Mouse (Mus musculus): ENCODE results near the gene Pip4k2a. TPM values are rescaled to one million over a fixed set of nuclear protein-coding genes. Genes with fewer than 3 reads are reported as not detected.

The Pip4k2a gene
- polyA plus RNA-seq, 1 experiment from 2014 or later = 9.9 TPM

- no peaks in the 10 kb centered on the region for H3K36me3 ChIP-seq
- no peak overlapping the region for H3K27ac ChIP-seq (replicated peaks)
- no peak overlapping the region for H3K4me2 ChIP-seq
- 66% methylated on average over 7 of the region's 7 CpGs for WGBS
- H3K9me3 ChIP-seq (replicated peaks) = no peaks in the 10 kb centered on the region
- H3K9ac ChIP-seq (replicated peaks) = no peak overlapping the region
- 0 out of 2 replicates have a peak, but pooled peaks cover 5% of the 10 kb centered on the region for H3K4me1 ChIP-seq
- no peak for ATAC-seq (ENCODE audit: low FRiP score)
- no peaks in the 10 kb centered on the region for H3K27me3 ChIP-seq (replicated peaks)
- no peak overlapping the region for H3K4me3 ChIP-seq (replicated peaks)
Measured at GRCm38 (mm10) chr2:18952102-18952673, 45.7 kb downstream of the Pip4k2a start.

GRCm38 (mm10) chr2:18950758-18951157 is 47.2 kb downstream of the Pip4k2a start:
- WGBS = 64% methylated on average over 2 of the region's 2 CpGs
- no peak overlapping the region for H3K4me3 ChIP-seq (replicated peaks)
- no peak overlapping the region for H3K9ac ChIP-seq (replicated peaks)

GRCm38 (mm10) chr2:18948741-18949140 is 49.2 kb downstream of the Pip4k2a start:
- WGBS = 92% methylated on average over 7 of the region's 7 CpGs
- Histone ChIP-seq H3K4me2 (no peak overlapping the region), H3K9ac (replicated peaks) (no peak overlapping the region), H3K9me3 (replicated peaks) (no peaks in the 10 kb centered on the region), H3K4me1 (0 out of 2 replicates have a peak, but pooled peaks cover 1% of the 10 kb centered on the region), H3K27me3 (replicated peaks) (no peaks in the 10 kb centered on the region), H3K36me3 (no peaks in the 10 kb centered on the region), H3K4me3 (replicated peaks) (no peak overlapping the region), H3K27ac (replicated peaks) (no peak overlapping the region)
- ATAC-seq (ENCODE audit: low FRiP score) = no peak

More at GRCm38 (mm10) chr2:18950758-18951157, 47.2 kb downstream of the Pip4k2a start:
- Histone ChIP-seq H3K4me2 (no peak overlapping the region), H3K4me1 (0 out of 2 replicates have a peak, but pooled peaks cover 5% of the 10 kb centered on the region), H3K27ac (replicated peaks) (no peak overlapping the region), H3K36me3 (no peaks in the 10 kb centered on the region), H3K27me3 (replicated peaks) (no peaks in the 10 kb centered on the region), H3K9me3 (replicated peaks) (no peaks in the 10 kb centered on the region)
- no peak for ATAC-seq (ENCODE audit: low FRiP score)

GRCm38 (mm10) chr2:18947669-18948459 is 50.1 kb downstream of the Pip4k2a start:
- Histone ChIP-seq H3K9me3 (replicated peaks) (no peaks in the 10 kb centered on the region), H3K27me3 (replicated peaks) (no peaks in the 10 kb centered on the region), H3K4me1 (peaks cover 4% of the 10 kb centered on the region; the same call in 1 of the 2 replicates), H3K27ac (replicated peaks) (no peak overlapping the region), H3K9ac (replicated peaks) (no peak overlapping the region), H3K36me3 (no peaks in the 10 kb centered on the region), H3K4me2 (no peak overlapping the region), H3K4me3 (replicated peaks) (no peak overlapping the region)
- ATAC-seq (ENCODE audit: low FRiP score) = peak; percentile 56; the same call in 1 of the 2 replicates
- 53% methylated on average over 7 of the region's 7 CpGs for whole genome bisulfite sequencing

GRCm38 (mm10) chr2:18945438-18945837 is 52.5 kb downstream of the Pip4k2a start:
- Histone ChIP-seq H3K9me3 (replicated peaks) (no peaks in the 10 kb centered on the region), H3K4me3 (replicated peaks) (no peak overlapping the region), H3K9ac (replicated peaks) (no peak overlapping the region), H3K4me2 (no peak overlapping the region), H3K27ac (replicated peaks) (no peak overlapping the region), H3K4me1 (peaks cover 4% of the 10 kb centered on the region; the same call in 1 of the 2 replicates), H3K36me3 (no peaks in the 10 kb centered on the region), H3K27me3 (replicated peaks) (no peaks in the 10 kb centered on the region)
- no peak for ATAC-seq (ENCODE audit: low FRiP score)
- 73% methylated on average over 1 of the region's 1 CpGs for WGBS

GRCm38 (mm10) chr2:18943930-18944329 is 54.0 kb downstream of the Pip4k2a start:
- Histone ChIP-seq H3K9me3 (replicated peaks) (no peaks in the 10 kb centered on the region), H3K4me3 (replicated peaks) (no peak overlapping the region), H3K9ac (replicated peaks) (no peak overlapping the region), H3K27ac (replicated peaks) (no peak overlapping the region), H3K4me1 (peaks cover 14% of the 10 kb centered on the region; the same call in 1 of the 2 replicates), H3K27me3 (replicated peaks) (no peaks in the 10 kb centered on the region), H3K36me3 (no peaks in the 10 kb centered on the region), H3K4me2 (no peak overlapping the region)
- 86% methylated on average over 2 of the region's 2 CpGs for WGBS
- ATAC-seq (ENCODE audit: low FRiP score) = no peak

- H3K36me3 ChIP-seq = no peaks in the 10 kb centered on the region
- no peak overlapping the region for H3K27ac ChIP-seq (replicated peaks)
- peaks cover 14% of the 10 kb centered on the region; the same call in 1 of the 2 replicates for H3K4me1 ChIP-seq
- H3K9ac ChIP-seq (replicated peaks) = no peak overlapping the region
- no peaks in the 10 kb centered on the region for H3K9me3 ChIP-seq (replicated peaks)
- no peak for ATAC-seq (ENCODE audit: low FRiP score)
- H3K27me3 ChIP-seq (replicated peaks) = no peaks in the 10 kb centered on the region
- H3K4me3 ChIP-seq (replicated peaks) = no peak overlapping the region
- 79% methylated on average over 4 of the region's 4 CpGs for WGBS
- no peak overlapping the region for H3K4me2 ChIP-seq
Measured at GRCm38 (mm10) chr2:18943366-18943765, 54.6 kb downstream of the Pip4k2a start.

- WGBS = 79% methylated on average over 12 of the region's 12 CpGs
- no peak overlapping the region for H3K4me3 ChIP-seq (replicated peaks)
- no peaks in the 10 kb centered on the region for H3K36me3 ChIP-seq
- H3K9ac ChIP-seq (replicated peaks) = no peak overlapping the region
- H3K4me2 ChIP-seq = no peak overlapping the region
- ATAC-seq (ENCODE audit: low FRiP score) = no peak
- no peaks in the 10 kb centered on the region for H3K9me3 ChIP-seq (replicated peaks)
- peaks cover 14% of the 10 kb centered on the region; the same call in 1 of the 2 replicates for H3K4me1 ChIP-seq
- H3K27me3 ChIP-seq (replicated peaks) = no peaks in the 10 kb centered on the region
- no peak overlapping the region for H3K27ac ChIP-seq (replicated peaks)
Measured at GRCm38 (mm10) chr2:18940693-18941270, 57.1 kb downstream of the Pip4k2a start.

GRCm38 (mm10) chr2:18938923-18939329 is 59.0 kb downstream of the Pip4k2a start:
- no peaks in the 10 kb centered on the region for H3K27me3 ChIP-seq (replicated peaks)
- no peak overlapping the region for H3K4me3 ChIP-seq (replicated peaks)
- 25% methylated on average over 8 of the region's 8 CpGs for WGBS

GRCm38 (mm10) chr2:18938232-18938631 is 59.7 kb downstream of the Pip4k2a start:
- no peak overlapping the region for H3K4me2 ChIP-seq
- H3K9ac ChIP-seq (replicated peaks) = no peak overlapping the region
- no peak overlapping the region for H3K27ac ChIP-seq (replicated peaks)
- no peak for ATAC-seq (ENCODE audit: low FRiP score)
- H3K4me3 ChIP-seq (replicated peaks) = no peak overlapping the region
- H3K9me3 ChIP-seq (replicated peaks) = no peaks in the 10 kb centered on the region
- H3K4me1 ChIP-seq = peaks cover 19% of the 10 kb centered on the region; the same call in 1 of the 2 replicates
- WGBS = 36% methylated on average over 1 of the region's 1 CpGs
- no peaks in the 10 kb centered on the region for H3K36me3 ChIP-seq
- no peaks in the 10 kb centered on the region for H3K27me3 ChIP-seq (replicated peaks)

More at GRCm38 (mm10) chr2:18938923-18939329, 59.0 kb downstream of the Pip4k2a start:
- no peak overlapping the region for H3K4me2 ChIP-seq
- H3K4me1 ChIP-seq = peaks cover 16% of the 10 kb centered on the region; the same call in 1 of the 2 replicates
- H3K9ac ChIP-seq (replicated peaks) = no peak overlapping the region
- no peaks in the 10 kb centered on the region for H3K36me3 ChIP-seq
- no peaks in the 10 kb centered on the region for H3K9me3 ChIP-seq (replicated peaks)
- H3K27ac ChIP-seq (replicated peaks) = no peak overlapping the region
- no peak for ATAC-seq (ENCODE audit: low FRiP score)

- H3K9ac ChIP-seq (replicated peaks) = no peak overlapping the region
- peaks cover 20% of the 10 kb centered on the region; the same call in 1 of the 2 replicates for H3K4me1 ChIP-seq
- H3K4me2 ChIP-seq = no peak overlapping the region
- no peaks in the 10 kb centered on the region for H3K9me3 ChIP-seq (replicated peaks)
- H3K27ac ChIP-seq (replicated peaks) = no peak overlapping the region
- no peak overlapping the region for H3K4me3 ChIP-seq (replicated peaks)
- no peak for ATAC-seq (ENCODE audit: low FRiP score)
- H3K36me3 ChIP-seq = no peaks in the 10 kb centered on the region
- H3K27me3 ChIP-seq (replicated peaks) = no peaks in the 10 kb centered on the region
- 64% methylated on average over 2 of the region's 2 CpGs for WGBS
Measured at GRCm38 (mm10) chr2:18937611-18938010, 60.3 kb downstream of the Pip4k2a start.
